Mouse (Mus musculus): ENCODE data around the gene Clec2d. TPM values are rescaled to one million over a fixed set of nuclear protein-coding genes. Genes with fewer than 3 reads are reported as not detected.
"Not testable (repeated sequence)": the region's sequence is repeated elsewhere in the genome, so short reads cannot be mapped to it uniquely, and the experiment has no call there.

Gene Clec2d
- polyA plus RNA-seq, 1 experiment from 2014 or later = not detected

- no peak for ATAC-seq (replicated peaks; ENCODE audit: insufficient number of reproducible peaks, low FRiP score, low TSS enrichment, low read depth)
- Histone ChIP-seq H3K36me3 (replicated peaks; ENCODE audit: control insufficient read depth, insufficient read depth, low read depth, low read length) (no peaks in the 10 kb centered on the region), H3K9ac (replicated peaks; ENCODE audit: low read length) (no peak overlapping the region), H3K27me3 (ENCODE audit: control insufficient read depth, insufficient read depth, low read length) (no peaks in the 10 kb centered on the region), H3K27ac (replicated peaks; ENCODE audit: low read depth, low read length) (no peak overlapping the region), H3K4me3 (ENCODE audit: low read depth, low read length) (no peak overlapping the region), H3K4me1 (ENCODE audit: control insufficient read depth, insufficient read depth, low read length) (no peaks in the 10 kb centered on the region), H3K4me2 (ENCODE audit: low read depth, low read length) (no peak overlapping the region), H3K9me3 (replicated peaks; ENCODE audit: control insufficient read depth, low read length) (no peaks in the 10 kb centered on the region)
- DNase-seq (ENCODE audit: low spot score) = peak; percentile 27
Observed at GRCm38 (mm10) chr6:129181683-129182082, 1.3 kb downstream of the Clec2d start.

DNA sequence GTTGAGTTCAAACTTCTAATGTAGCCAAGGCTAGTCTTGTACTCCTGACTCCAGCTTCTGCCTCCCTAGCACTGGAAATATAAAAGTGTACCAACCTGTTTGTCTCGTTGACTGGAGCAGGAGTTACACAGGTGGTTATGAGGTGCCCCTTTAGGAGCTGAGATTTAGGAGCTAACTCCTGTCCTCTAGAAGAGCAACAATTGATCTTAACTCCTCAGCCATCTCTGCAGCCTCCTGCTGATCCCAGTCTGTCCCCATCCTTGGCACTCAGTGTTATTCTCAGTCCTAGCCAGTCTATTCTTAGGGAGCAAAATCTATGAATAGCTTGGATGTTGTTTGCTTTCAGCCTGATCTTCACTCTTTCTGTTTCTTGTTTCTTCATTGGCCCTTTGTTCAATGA, 2.1 kb downstream of the Clec2d start:
- Histone ChIP-seq H3K4me2 (ENCODE audit: low read depth, low read length) (no peak overlapping the region), H3K27ac (replicated peaks; ENCODE audit: low read depth, low read length) (no peak overlapping the region), H3K9ac (replicated peaks; ENCODE audit: low read length) (no peak overlapping the region), H3K4me1 (ENCODE audit: control insufficient read depth, insufficient read depth, low read length) (no peaks in the 10 kb centered on the region), H3K27me3 (ENCODE audit: control insufficient read depth, insufficient read depth, low read length) (no peaks in the 10 kb centered on the region), H3K9me3 (replicated peaks; ENCODE audit: control insufficient read depth, low read length) (no peaks in the 10 kb centered on the region), H3K4me3 (ENCODE audit: low read depth, low read length) (no peak overlapping the region), H3K36me3 (replicated peaks; ENCODE audit: control insufficient read depth, insufficient read depth, low read depth, low read length) (no peaks in the 10 kb centered on the region)
- WGBS = 80% methylated on average over 1 of the region's 1 CpGs
- DNase-seq (ENCODE audit: low spot score) (no peak), ATAC-seq (replicated peaks; ENCODE audit: insufficient number of reproducible peaks, low FRiP score, low TSS enrichment, low read depth) (no peak)

DNA sequence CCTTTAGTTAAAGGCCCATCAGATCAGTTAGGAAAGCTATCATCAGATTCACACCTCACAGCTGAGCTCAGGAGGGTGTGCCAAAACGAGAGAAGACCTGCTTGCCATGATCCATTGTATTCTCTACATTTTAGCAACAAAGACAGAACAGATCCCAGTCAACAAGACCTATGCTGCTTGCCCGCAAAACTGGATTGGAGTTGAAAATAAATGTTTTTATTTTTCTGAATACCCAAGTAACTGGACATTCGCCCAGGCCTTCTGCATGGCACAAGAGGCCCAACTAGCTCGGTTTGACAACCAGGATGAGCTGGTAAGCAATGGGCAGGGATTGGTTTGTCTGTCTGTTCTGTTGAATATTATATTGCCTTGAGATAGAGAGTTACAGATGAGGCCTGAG, 3.6 kb downstream of the Clec2d start:
- H3K4me2 ChIP-seq (ENCODE audit: low read depth, low read length); ATAC-seq (replicated peaks; ENCODE audit: insufficient number of reproducible peaks, low FRiP score, low TSS enrichment, low read depth); H3K9me3 ChIP-seq (replicated peaks; ENCODE audit: control insufficient read depth, low read length); H3K4me1 ChIP-seq (ENCODE audit: control insufficient read depth, insufficient read depth, low read length); H3K27me3 ChIP-seq (ENCODE audit: control insufficient read depth, insufficient read depth, low read length); H3K36me3 ChIP-seq (replicated peaks; ENCODE audit: control insufficient read depth, insufficient read depth, low read depth, low read length); H3K4me3 ChIP-seq (ENCODE audit: low read depth, low read length); H3K27ac ChIP-seq (replicated peaks; ENCODE audit: low read depth, low read length); DNase-seq (ENCODE audit: low spot score); H3K9ac ChIP-seq (replicated peaks; ENCODE audit: low read length): not testable (repeated sequence)
- 92% methylated on average over 4 of the region's 4 CpGs for WGBS

DNA sequence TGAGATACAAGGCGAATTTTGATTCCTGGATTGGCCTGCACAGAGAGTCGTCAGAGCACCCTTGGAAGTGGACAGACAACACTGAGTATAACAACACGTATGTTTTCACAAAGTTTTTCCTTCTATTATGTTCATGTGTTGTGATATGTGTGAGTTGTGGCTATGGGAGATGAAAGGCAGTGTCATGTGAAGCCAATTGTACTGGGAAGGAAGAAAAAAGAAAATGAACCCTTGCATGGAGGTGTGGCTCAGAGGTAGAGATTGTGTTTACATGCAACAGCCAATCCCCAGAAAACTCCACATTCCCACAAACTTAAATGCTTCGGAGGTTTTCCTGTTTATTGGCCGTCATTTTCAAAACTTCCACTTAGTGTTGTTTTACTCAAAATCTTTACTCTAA, 4.4 kb downstream of the Clec2d start:
- 83% methylated on average over 5 of the region's 5 CpGs for WGBS
- ATAC-seq (replicated peaks; ENCODE audit: insufficient number of reproducible peaks, low FRiP score, low TSS enrichment, low read depth) = no peak
- H3K4me1 ChIP-seq (ENCODE audit: control insufficient read depth, insufficient read depth, low read length) = no peaks in the 10 kb centered on the region

DNA sequence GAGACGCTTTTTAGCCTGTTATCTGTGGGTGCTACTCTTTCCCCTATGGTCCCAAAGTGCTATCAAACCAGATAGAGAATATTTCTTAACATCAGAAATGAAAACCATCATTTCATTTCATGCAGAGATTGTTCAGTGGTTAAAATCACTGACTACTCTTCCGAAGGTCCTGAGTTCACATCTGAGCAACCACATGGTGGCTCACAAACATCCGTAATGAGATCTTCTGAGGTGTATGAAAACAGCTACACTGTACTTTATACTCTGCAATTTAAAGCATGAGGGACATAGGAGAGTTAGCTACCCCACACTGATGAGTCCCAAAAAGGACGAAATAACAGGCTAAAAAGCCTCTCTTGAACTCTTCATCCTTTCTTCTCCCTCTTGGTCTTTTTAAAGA, 5.6 kb downstream of the Clec2d start:
- no peak for DNase-seq (ENCODE audit: low spot score)
- Histone ChIP-seq H3K9me3 (replicated peaks; ENCODE audit: control insufficient read depth, low read length) (no peaks in the 10 kb centered on the region), H3K27me3 (ENCODE audit: control insufficient read depth, insufficient read depth, low read length) (no peaks in the 10 kb centered on the region), H3K36me3 (replicated peaks; ENCODE audit: control insufficient read depth, insufficient read depth, low read depth, low read length) (no peaks in the 10 kb centered on the region), H3K9ac (replicated peaks; ENCODE audit: low read length) (no peak overlapping the region), H3K4me2 (ENCODE audit: low read depth, low read length) (no peak overlapping the region), H3K4me3 (ENCODE audit: low read depth, low read length) (no peak overlapping the region), H3K27ac (replicated peaks; ENCODE audit: low read depth, low read length) (no peak overlapping the region), H3K4me1 (ENCODE audit: control insufficient read depth, insufficient read depth, low read length) (no peaks in the 10 kb centered on the region)
- ATAC-seq (replicated peaks; ENCODE audit: insufficient number of reproducible peaks, low FRiP score, low TSS enrichment, low read depth) = no peak
- WGBS = 85% methylated on average over 4 of the region's 4 CpGs

More for the DNA sequence above, 4.4 kb downstream of the Clec2d start:
- H3K27ac ChIP-seq (replicated peaks; ENCODE audit: low read depth, low read length) = no peak overlapping the region
- no peak overlapping the region for H3K9ac ChIP-seq (replicated peaks; ENCODE audit: low read length)
- H3K4me3 ChIP-seq (ENCODE audit: low read depth, low read length) = no peak overlapping the region
- H3K36me3 ChIP-seq (replicated peaks; ENCODE audit: control insufficient read depth, insufficient read depth, low read depth, low read length) = no peaks in the 10 kb centered on the region
- no peaks in the 10 kb centered on the region for H3K9me3 ChIP-seq (replicated peaks; ENCODE audit: control insufficient read depth, low read length)
- no peaks in the 10 kb centered on the region for H3K27me3 ChIP-seq (ENCODE audit: control insufficient read depth, insufficient read depth, low read length)
- no peak for DNase-seq (ENCODE audit: low spot score)
- H3K4me2 ChIP-seq (ENCODE audit: low read depth, low read length) = no peak overlapping the region

DNA sequence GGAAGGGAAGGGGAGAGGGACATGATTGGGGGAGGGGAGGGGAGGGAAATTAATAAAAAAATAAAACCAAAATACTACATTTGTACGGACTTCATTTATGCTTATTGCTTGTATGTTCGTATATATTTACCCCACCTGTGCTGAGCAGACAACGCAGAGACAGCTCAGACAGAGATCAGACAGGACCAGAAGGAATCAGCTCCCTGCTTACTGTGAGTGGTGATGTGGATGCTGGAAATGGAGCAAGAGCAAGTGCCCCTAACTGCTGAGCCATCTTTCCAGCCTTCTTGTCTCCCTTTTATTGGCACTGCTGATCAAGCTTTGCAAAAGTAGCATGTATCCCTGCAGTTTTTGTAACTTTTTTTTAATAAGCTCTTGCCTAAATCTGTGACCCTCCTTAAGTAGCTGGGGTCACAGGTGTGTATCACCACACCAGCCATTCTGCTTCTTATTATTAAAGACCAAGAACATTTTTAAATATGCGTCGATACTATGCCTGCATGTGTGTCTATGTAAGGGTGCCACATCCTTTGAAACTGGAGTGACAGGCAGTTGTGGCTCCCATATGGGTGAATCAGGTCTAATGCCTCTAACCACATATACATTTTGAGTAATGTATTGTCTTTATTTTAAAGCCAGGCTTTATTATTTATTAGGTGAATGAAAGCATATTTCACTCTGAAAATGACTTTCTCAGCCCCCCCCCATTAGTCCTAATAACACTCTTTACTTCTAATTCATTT, 6.2 kb downstream of the Clec2d start:
- no peak overlapping the region for H3K4me3 ChIP-seq (ENCODE audit: low read depth, low read length)
- no peak overlapping the region for H3K27ac ChIP-seq (replicated peaks; ENCODE audit: low read depth, low read length)
- H3K4me2 ChIP-seq (ENCODE audit: low read depth, low read length) = no peak overlapping the region
- no peaks in the 10 kb centered on the region for H3K27me3 ChIP-seq (ENCODE audit: control insufficient read depth, insufficient read depth, low read length)
- ATAC-seq (replicated peaks; ENCODE audit: insufficient number of reproducible peaks, low FRiP score, low TSS enrichment, low read depth) = no peak
- no peaks in the 10 kb centered on the region for H3K9me3 ChIP-seq (replicated peaks; ENCODE audit: control insufficient read depth, low read length)
- H3K36me3 ChIP-seq (replicated peaks; ENCODE audit: control insufficient read depth, insufficient read depth, low read depth, low read length) = no peaks in the 10 kb centered on the region
- no peaks in the 10 kb centered on the region for H3K4me1 ChIP-seq (ENCODE audit: control insufficient read depth, insufficient read depth, low read length)
- no peak overlapping the region for H3K9ac ChIP-seq (replicated peaks; ENCODE audit: low read length)
- 89% methylated on average over 5 of the region's 5 CpGs for WGBS
- DNase-seq (ENCODE audit: low spot score) = no peak

- Histone ChIP-seq H3K27ac (replicated peaks; ENCODE audit: low read depth, low read length) (no peak overlapping the region), H3K36me3 (replicated peaks; ENCODE audit: control insufficient read depth, insufficient read depth, low read depth, low read length) (no peaks in the 10 kb centered on the region), H3K4me2 (ENCODE audit: low read depth, low read length) (no peak overlapping the region), H3K4me1 (ENCODE audit: control insufficient read depth, insufficient read depth, low read length) (no peaks in the 10 kb centered on the region), H3K9me3 (replicated peaks; ENCODE audit: control insufficient read depth, low read length) (no peaks in the 10 kb centered on the region), H3K9ac (replicated peaks; ENCODE audit: low read length) (no peak overlapping the region), H3K4me3 (ENCODE audit: low read depth, low read length) (no peak overlapping the region), H3K27me3 (ENCODE audit: control insufficient read depth, insufficient read depth, low read length) (no peaks in the 10 kb centered on the region)
- no peak for ATAC-seq (replicated peaks; ENCODE audit: insufficient number of reproducible peaks, low FRiP score, low TSS enrichment, low read depth)
- DNase-seq (ENCODE audit: low spot score) = no peak
Observed at GRCm38 (mm10) chr6:129187200-129187651, 6.8 kb downstream of the Clec2d start.

GRCm38 (mm10) chr6:129187816-129188215, 7.4 kb downstream of the Clec2d start:
- 87% methylated on average over 3 of the region's 3 CpGs for WGBS
- H3K4me1 ChIP-seq (ENCODE audit: control insufficient read depth, insufficient read depth, low read length); H3K9ac ChIP-seq (replicated peaks; ENCODE audit: low read length); ATAC-seq (replicated peaks; ENCODE audit: insufficient number of reproducible peaks, low FRiP score, low TSS enrichment, low read depth); H3K4me2 ChIP-seq (ENCODE audit: low read depth, low read length); H3K4me3 ChIP-seq (ENCODE audit: low read depth, low read length); DNase-seq (ENCODE audit: low spot score); H3K9me3 ChIP-seq (replicated peaks; ENCODE audit: control insufficient read depth, low read length); H3K27me3 ChIP-seq (ENCODE audit: control insufficient read depth, insufficient read depth, low read length); H3K36me3 ChIP-seq (replicated peaks; ENCODE audit: control insufficient read depth, insufficient read depth, low read depth, low read length); H3K27ac ChIP-seq (replicated peaks; ENCODE audit: low read depth, low read length): not testable (repeated sequence)

All from embryonic facial prominence, embryonic 11.5 days (tissue).